Mouse (Mus musculus): ENCODE results near the gene Med27.

Gene Med27

GRCm38 (mm10) chr2:29565570-29566433 lies 219.2 kb downstream of the Med27 start:
- DNase-seq (ENCODE audit: low spot score): no peak

GRCm38 (mm10) chr2:29571921-29572700 lies 225.5 kb downstream of the Med27 start:
- DNase-seq (ENCODE audit: low spot score): no peak

- no peak for DNase-seq (ENCODE audit: low spot score)
Observed at GRCm38 (mm10) chr2:29572811-29573427, 226.3 kb downstream of the Med27 start.

- peak; percentile 23 for DNase-seq (ENCODE audit: low spot score)
Observed at GRCm38 (mm10) chr2:29573591-29573990, 227.0 kb downstream of the Med27 start.

GRCm38 (mm10) chr2:29574187-29574586 lies 227.6 kb downstream of the Med27 start:
- no peak for DNase-seq (ENCODE audit: low spot score)
